Comparison of ENCODE assay signal across 22 mouse cellular contexts in genomic region chr11:107365938-107366712, GRCm38 (mm10).
DNase-seq lines count a peak whose midpoint lies in the region; ATAC-seq and TF ChIP-seq lines count a peak whose summit lies in the region.
"Had no signal": no experiment of that assay in that cellular context is flagged by ENCODE, and none has a peak within 500 bp of the region (broad histone marks: within the 10 kb centered on the region; RNA-seq: fewer than 3 reads in every experiment).

No protein-coding gene starts in this region.

- 0 out of 2 replicates have a peak overlapping the region, but pooled peaks have one; percentile 15 for H3K9ac ChIP-seq in heart, embryonic 13.5 days
- H3K9ac ChIP-seq in kidney, postnatal 0 days (ENCODE audit: low read depth, low read length): no peak overlapping the region
- H3K9ac ChIP-seq in ES-Bruce4 (ENCODE audit: low read depth, poor library complexity, severe bottlenecking): no peak overlapping the region; the same call in 1 of the 2 replicates
- H3K9ac ChIP-seq: hindbrain, embryonic 12.5 days; liver, postnatal 0 days had no signal

- no peak overlapping the region for H3K27ac ChIP-seq in heart, embryonic 13.5 days (replicated peaks)
- no peak overlapping the region for H3K27ac ChIP-seq in heart, embryonic 10.5 days
- no peak overlapping the region for H3K27ac ChIP-seq in kidney, postnatal 0 days
- peak overlapping the region; percentile 52 for H3K27ac ChIP-seq in ES-Bruce4 (ENCODE audit: insufficient read depth, low read length)
- H3K27ac ChIP-seq in brown adipose tissue, adult 24 weeks (replicated peaks; ENCODE audit: low read depth, low read length): peak overlapping the region; percentile 90
- H3K27ac ChIP-seq: hindbrain, embryonic 12.5 days had no signal

- H3K27me3 ChIP-seq in heart, embryonic 13.5 days (replicated peaks): no peaks in the 10 kb centered on the region
- H3K27me3 ChIP-seq in heart, embryonic 10.5 days (ENCODE audit: insufficient read depth, poor library complexity, severe bottlenecking): no peaks in the 10 kb centered on the region
- H3K27me3 ChIP-seq in kidney, postnatal 0 days (ENCODE audit: insufficient read depth, low read length): no peaks in the 10 kb centered on the region
- H3K27me3 ChIP-seq in ES-Bruce4 (ENCODE audit: control insufficient read depth, insufficient read depth, low read length, poor library complexity, severe bottlenecking): no peaks in the 10 kb centered on the region
- H3K27me3 ChIP-seq: hindbrain, embryonic 12.5 days; megakaryocyte, embryonic 14.5 days had no signal

- whole genome bisulfite sequencing in heart, embryonic 13.5 days: 53% methylated on average over 13 of the region's 13 CpGs
- 55% methylated on average over 13 of the region's 13 CpGs for WGBS in heart, embryonic 10.5 days
- WGBS in kidney, postnatal 0 days: 55% methylated on average over 13 of the region's 13 CpGs

- TF ChIP-seq CTCF in kidney, postnatal 0 days (IDR thresholded peaks at IDR 0.05; ENCODE audit: low read depth): no peak
- no peak for TF ChIP-seq CTCF in ES-Bruce4 (IDR thresholded peaks at IDR 0.05; ENCODE audit: low read depth, low read length)

- no peak; the same call in 1 of the 2 replicates for ATAC-seq in heart, embryonic 13.5 days (ENCODE audit: extremely low read depth, insufficient number of reproducible peaks, low FRiP score, low TSS enrichment)
- ATAC-seq in kidney, postnatal 0 days (replicated peaks; ENCODE audit: low FRiP score, low read depth): no peak
- ATAC-seq: forebrain, embryonic 14.5 days; inflammation-experienced regulatory T-cells, adult 6 months; liver, postnatal 0 days; midbrain, embryonic 16.5 days had no signal

- no peak for TF ChIP-seq POLR2A in ES-Bruce4 (IDR thresholded peaks at IDR 0.05; ENCODE audit: insufficient read depth, low read length)

- no peaks in the 10 kb centered on the region for H3K36me3 ChIP-seq in heart, embryonic 13.5 days
- H3K36me3 ChIP-seq in heart, embryonic 10.5 days: no peaks in the 10 kb centered on the region
- no peaks in the 10 kb centered on the region for H3K36me3 ChIP-seq in kidney, postnatal 0 days (ENCODE audit: insufficient read depth, low read length)
- no peaks in the 10 kb centered on the region for H3K36me3 ChIP-seq in ES-Bruce4 (ENCODE audit: control insufficient read depth, insufficient read depth, low read length, poor library complexity, severe bottlenecking)
- H3K36me3 ChIP-seq: hindbrain, embryonic 12.5 days had no signal

- no peak for DNase-seq in heart, embryonic 10.5 days (ENCODE audit: low spot score)
- DNase-seq in kidney, postnatal 0 days (ENCODE audit: low spot score): no peak
- DNase-seq in kidney, adult 8-10 months: no peak
- DNase-seq in embryo, embryonic 9.5 days (ENCODE audit: extremely low spot score): no peak
- DNase-seq: adrenal gland, adult 2 months; B cell, adult 2 months; cerebellum, postnatal 14 days; embryo, embryonic 11 days; kidney, postnatal 4 days; liver, postnatal 0 days; retina, postnatal 1 day; right cerebral cortex, postnatal 4 days; thymus, adult 2 months had no signal

- H3K9me3 ChIP-seq in heart, embryonic 13.5 days: no peaks in the 10 kb centered on the region
- H3K9me3 ChIP-seq in heart, embryonic 10.5 days: no peaks in the 10 kb centered on the region
- H3K9me3 ChIP-seq in kidney, postnatal 0 days (replicated peaks; ENCODE audit: low read length): no peaks in the 10 kb centered on the region
- no peaks in the 10 kb centered on the region for H3K9me3 ChIP-seq in ES-Bruce4 (replicated peaks; ENCODE audit: control insufficient read depth, insufficient read depth, low read length, poor library complexity, severe bottlenecking)
- H3K9me3 ChIP-seq: G1E; hindbrain, embryonic 12.5 days; megakaryocyte, embryonic 14.5 days had no signal

- TF ChIP-seq EP300 in ES-Bruce4 (IDR thresholded peaks at IDR 0.05; ENCODE audit: insufficient read depth, low read depth, low read length): peak; percentile 58; the same call in 1 of the 2 replicates

- no peak overlapping the region for H3K4me3 ChIP-seq in heart, embryonic 13.5 days
- no peak overlapping the region for H3K4me3 ChIP-seq in heart, embryonic 10.5 days
- H3K4me3 ChIP-seq in kidney, postnatal 0 days (replicated peaks; ENCODE audit: low read depth, low read length): no peak overlapping the region
- H3K4me3 ChIP-seq in ES-Bruce4 (ENCODE audit: low read depth, low read length): no peak overlapping the region; the same call in 1 of the 2 replicates
- H3K4me3 ChIP-seq in brown adipose tissue, adult 24 weeks (ENCODE audit: insufficient read depth, low read depth, low read length): peak overlapping the region; percentile 34
- H3K4me3 ChIP-seq: hindbrain, embryonic 12.5 days; megakaryocyte, embryonic 14.5 days had no signal

- H3K4me2 ChIP-seq in heart, embryonic 13.5 days: peak overlapping the region; percentile 19; the same call in 1 of the 2 replicates
- H3K4me2 ChIP-seq in kidney, postnatal 0 days (ENCODE audit: low read length): 0 out of 2 replicates have a peak overlapping the region, but pooled peaks have one; percentile 1
- H3K4me2 ChIP-seq: hindbrain, embryonic 12.5 days had no signal

- peaks cover 22% of the 10 kb centered on the region for H3K4me1 ChIP-seq in heart, embryonic 13.5 days
- H3K4me1 ChIP-seq in heart, embryonic 10.5 days: peaks cover 11% of the 10 kb centered on the region
- peaks cover 9% of the 10 kb centered on the region; the same call in 1 of the 2 replicates for H3K4me1 ChIP-seq in kidney, postnatal 0 days (replicated peaks; ENCODE audit: insufficient read depth, low read length)
- peaks cover 2% of the 10 kb centered on the region for H3K4me1 ChIP-seq in ES-Bruce4 (ENCODE audit: control insufficient read depth, insufficient read depth, low read length)
- H3K4me1 ChIP-seq in brown adipose tissue, adult 24 weeks (ENCODE audit: control insufficient read depth, insufficient read depth, insufficient read length, low read length): peaks cover 26% of the 10 kb centered on the region; the same call in 1 of the 2 replicates

Comparison
In these comparisons a context has a peak if more than half of its experiments do, and no peak if none do; other contexts are left out.
1. H3K27ac ChIP-seq: peak in ES-Bruce4 (single experiment) and brown adipose tissue, adult 24 weeks (single experiment); none in heart, embryonic 13.5 days (single experiment), heart, embryonic 10.5 days (single experiment) and kidney, postnatal 0 days (single experiment).